Mouse (Mus musculus) Muller cell, postnatal 12 days (primary cell): ENCODE results near the gene Krtcap2.
A peak's percentile ranks its signal among the peaks of the same experiment; 100 is the strongest.
"Not testable (repeated sequence)": the region's sequence is repeated elsewhere in the genome, so short reads cannot be mapped to it uniquely, and the experiment has no call there.

ENCODE experiments used
- DNase-seq: peaks from one replicate; pipeline ENCODE4 v3.0.0-alpha.2; 2015; ENCODE audit errors: inconsistent ontology term

Gene Krtcap2

GRCm38 (mm10) chr3:89245688-89246171 is at the start of gene Krtcap2:
Krtcap2 (plus strand) TSS chr3:89245966.
- no peak for DNase-seq

DNA sequence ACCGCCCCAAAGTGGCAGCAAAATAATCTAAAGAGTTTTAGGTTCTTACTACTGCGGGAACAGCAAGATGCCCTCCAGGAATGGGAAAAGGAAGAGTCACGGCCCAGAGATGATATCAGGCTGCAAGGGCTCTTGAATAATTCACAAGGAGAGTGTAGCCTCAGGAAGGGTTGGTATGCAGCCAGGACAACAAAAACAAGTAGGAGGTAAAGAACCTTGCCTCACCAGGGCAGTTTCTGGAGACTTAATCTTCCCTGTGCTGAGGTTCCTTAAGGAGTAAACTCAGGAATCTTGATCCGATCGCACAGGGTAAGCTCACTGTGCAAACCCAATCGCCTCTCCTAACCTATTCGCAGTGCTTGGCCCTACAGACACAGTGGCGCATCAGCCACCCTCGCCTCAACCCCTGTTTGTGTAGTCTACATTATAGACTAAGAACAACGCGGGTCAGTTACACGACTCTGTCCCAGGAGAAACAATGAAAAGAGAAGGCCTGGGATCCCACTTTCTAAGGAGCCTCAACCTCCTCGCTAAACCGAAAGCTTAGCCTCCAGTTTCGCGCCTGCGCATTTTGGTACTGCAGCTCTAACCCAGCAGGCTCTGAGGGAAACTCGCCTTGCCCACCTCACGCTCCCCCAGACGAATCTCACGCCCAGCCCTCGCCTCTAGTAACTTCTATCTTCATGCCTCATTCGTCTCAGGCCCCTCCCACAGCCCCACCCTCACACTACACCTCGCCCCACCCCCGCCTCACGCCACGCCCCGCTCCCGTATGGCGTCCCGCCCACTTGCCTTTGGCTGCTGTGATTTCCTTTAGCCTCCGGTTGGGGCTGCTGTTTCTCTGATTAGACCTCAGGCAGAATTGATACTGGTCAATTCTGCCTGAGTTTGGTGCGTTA is 49.5 kb upstream of the Krtcap2 start:
- peak; percentile 97 for DNase-seq

GRCm38 (mm10) chr3:89199839-89200238 is 45.9 kb upstream of the Krtcap2 start:
- DNase-seq, result no peak

GRCm38 (mm10) chr3:89202253-89203141 is 43.3 kb upstream of the Krtcap2 start, which contains the start of gene Gba:
Gba (plus strand) TSS chr3:89202928.
- DNase-seq, result peak; percentile 90

GRCm38 (mm10) chr3:89203142-89203514 is 42.6 kb upstream of the Krtcap2 start:
- no peak for DNase-seq

GRCm38 (mm10) chr3:89206079-89206478 is 39.7 kb upstream of the Krtcap2 start:
- DNase-seq, result no peak

- DNase-seq, result no peak
Observed at GRCm38 (mm10) chr3:89206695-89207094, 39.1 kb upstream of the Krtcap2 start.

- DNase-seq, result no peak
Observed at GRCm38 (mm10) chr3:89208075-89208657, 37.6 kb upstream of the Krtcap2 start.

- no peak for DNase-seq
Observed at GRCm38 (mm10) chr3:89208736-89209135, 37.0 kb upstream of the Krtcap2 start.

DNA sequence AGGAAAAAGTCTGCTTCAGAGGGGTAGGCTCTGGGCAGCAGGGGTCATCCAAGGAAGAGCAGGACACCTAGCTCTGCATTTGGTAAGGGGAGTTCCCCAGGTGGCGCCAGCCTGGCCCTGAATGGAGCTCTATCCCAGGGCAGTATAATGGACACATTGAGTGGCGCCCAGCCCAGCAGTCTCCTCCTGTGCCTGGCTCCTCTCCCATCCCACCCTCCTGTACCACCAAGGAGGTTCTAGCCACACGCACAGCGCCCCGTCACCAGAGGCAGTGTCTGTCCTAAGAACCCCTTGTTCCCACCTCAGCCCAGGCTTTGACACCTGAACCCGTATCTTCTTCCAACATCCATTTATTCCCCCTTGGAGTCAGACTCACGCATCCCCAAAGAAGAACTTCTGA is 36.0 kb upstream of the Krtcap2 start:
- no peak for DNase-seq

DNA sequence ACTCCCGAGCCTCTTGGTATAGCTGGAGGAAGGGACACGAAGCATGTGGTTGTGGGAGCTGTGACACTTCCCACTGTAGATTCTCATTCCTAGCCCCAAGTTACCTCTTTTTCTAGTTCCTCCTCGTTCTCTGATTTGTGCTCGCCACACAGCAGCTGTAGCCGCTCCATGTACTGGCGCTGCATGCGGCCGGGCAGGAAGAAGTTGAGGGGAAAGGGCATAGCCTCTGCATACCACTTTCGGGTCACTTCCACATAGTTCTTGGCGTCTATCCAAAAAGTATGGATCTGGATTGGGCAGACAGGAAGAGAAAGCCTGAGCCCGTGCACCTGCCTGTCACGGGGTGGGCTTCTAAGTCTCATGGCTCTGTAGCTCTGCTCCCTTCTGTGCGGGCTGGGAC is 35.6 kb upstream of the Krtcap2 start:
- no peak for DNase-seq

DNA sequence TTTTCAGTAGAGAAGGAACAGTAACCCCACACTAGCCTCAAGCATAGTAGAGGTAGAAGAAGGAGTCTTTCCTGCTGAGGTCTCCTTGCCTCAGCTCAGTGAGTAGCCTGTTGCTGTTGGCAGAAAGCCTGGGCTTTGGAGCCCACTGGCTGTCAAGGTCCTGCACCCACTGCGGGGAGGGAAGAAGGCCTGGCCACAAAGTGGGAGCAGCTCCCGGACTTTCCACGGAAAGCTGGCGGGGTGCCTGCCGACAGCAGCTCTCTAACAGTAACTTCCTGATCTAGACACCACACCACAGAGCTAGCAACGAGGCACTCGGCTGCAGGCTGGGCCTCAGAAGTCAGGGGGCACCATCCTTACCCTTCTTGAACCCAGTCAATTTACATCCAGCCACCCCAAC is 35.0 kb upstream of the Krtcap2 start:
- DNase-seq, result no peak

DNA sequence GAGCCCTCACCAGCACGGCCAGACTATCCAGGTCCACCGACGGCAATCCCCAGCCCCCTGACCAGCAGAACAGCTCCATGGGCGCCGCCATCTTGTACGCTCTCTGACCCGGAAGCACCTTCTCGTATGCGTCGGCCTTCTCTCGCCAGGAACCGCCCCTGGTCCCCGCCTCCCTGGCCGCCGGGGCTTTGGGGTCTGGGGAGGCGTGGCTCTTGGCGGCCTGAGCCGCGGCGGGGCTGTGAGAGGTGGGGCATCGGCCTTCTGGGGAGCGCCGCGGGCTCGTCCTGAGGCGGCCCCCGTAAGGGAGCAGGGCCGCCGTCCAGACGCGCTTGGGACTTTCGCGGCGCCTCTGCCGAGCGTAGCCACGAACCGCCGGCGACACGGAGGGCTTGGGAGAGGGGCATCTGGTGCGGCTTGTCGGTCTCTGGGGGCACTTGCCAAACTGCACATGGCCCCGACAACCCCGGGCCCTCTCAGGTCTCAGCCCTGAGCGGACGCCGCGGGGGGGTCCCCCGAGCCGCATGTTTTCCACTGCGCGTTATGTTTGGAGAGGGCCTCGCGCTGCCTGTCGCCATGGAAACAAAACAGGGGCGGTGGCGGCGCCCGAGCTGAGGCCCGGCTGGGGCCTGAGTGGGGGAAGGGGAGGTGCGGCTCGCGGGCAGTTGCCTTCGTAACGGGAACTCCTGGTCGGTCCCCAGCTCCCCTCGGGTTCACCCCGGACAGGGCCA is 31.8 kb upstream of the Krtcap2 start:
- DNase-seq, result peak; percentile 98

DNA sequence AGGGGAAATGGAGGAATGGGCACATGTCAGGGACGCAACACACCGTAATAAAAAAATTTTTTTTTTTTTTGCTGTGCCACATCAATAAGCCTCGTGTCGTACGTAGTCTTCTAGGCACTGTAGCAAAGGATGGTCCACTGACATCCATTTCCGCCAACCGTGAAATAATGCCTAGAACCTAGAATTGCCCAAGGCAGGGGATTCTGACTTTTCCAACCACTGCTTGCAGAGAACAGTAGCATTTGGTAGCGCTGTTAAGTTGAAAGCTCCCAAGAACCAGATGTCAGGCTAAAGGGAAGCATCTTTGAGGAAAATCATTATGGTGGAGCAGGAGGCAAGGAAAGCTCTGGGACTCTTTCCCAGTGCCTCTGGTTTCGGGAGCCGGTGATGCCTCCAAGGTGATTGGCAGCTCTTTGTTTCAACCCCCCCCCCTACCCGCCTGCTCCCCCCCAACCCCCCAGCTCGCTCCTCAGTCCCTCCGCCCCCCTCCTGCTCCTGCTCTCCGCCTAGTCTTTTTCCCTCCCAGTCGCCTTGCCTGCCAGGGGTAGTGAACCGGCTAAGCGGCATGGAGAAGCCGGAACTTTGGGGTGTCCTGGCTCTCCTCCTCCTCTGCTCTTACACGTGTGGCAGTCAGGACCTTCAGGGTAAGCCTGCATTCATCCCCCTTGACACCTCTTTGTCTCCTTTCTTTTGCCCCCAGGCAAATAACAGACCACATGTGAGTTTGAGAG is 30.9 kb upstream of the Krtcap2 start, which contains the start of gene Thbs3:
Gene Thbs3 (plus strand): TSS at position 500 of the 731 bp plus-strand sequence.
- peak; percentile 50 for DNase-seq

DNA sequence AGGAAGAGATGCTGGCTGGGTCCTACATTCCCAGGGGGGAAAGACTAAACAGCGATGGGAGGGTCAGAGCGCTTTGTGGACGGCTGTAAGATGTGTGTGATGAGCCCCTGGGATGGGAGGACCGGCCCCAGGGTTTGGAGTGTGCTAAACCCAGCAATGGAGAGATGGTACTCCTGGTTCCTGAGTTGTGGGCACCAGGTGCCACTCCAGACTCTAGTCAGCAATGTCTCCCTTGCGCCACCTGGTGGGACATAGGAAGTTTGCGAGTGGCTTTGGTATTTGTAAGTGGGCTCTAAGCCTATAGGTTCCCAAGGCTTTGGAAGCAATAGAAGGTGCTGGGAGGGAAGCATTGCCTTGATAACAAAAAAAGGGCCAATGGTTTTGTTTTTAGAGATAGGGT is 29.9 kb upstream of the Krtcap2 start:
- peak; percentile 78 for DNase-seq

GRCm38 (mm10) chr3:89216407-89216806 is 29.4 kb upstream of the Krtcap2 start:
- not testable (repeated sequence) for DNase-seq

- no peak for DNase-seq
Observed at GRCm38 (mm10) chr3:89218271-89218670, 27.5 kb upstream of the Krtcap2 start.

DNA sequence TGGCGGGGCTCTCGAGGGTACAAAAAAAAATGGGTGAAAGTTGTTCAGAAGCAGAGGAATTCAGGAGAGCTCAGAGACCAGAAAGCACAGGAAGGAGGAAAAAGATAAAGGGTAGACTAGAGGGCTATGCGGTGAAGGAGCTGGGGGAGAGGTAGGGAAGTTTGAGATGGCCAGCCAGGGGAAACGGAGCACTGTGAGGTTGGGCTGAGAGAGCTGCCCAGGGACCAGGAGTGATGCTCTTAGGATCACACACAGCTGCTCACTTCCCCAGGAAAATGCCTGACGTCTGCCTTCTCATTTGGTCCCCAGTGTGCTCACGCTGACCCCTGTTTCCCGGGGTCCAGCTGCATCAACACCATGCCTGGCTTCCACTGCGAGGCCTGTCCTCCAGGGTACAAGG is 26.2 kb upstream of the Krtcap2 start:
- no peak for DNase-seq

DNA sequence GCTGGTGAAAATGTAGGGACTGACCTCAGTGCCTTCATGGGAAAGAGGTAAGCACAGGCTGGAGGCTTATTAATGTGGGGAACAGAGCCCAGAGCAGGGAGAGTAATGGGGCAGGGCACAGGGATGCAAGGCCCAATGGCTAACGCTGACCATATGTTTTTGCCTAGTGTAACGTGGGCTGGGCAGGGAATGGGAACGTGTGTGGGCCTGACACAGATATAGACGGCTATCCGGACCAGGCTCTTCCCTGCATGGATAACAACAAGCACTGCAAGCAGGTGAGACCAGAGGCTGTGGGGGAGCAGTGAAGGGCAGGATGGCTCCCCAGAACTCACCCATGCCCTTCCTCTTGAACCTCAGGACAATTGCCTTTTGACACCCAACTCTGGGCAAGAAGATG is 24.6 kb upstream of the Krtcap2 start:
- no peak for DNase-seq

DNA sequence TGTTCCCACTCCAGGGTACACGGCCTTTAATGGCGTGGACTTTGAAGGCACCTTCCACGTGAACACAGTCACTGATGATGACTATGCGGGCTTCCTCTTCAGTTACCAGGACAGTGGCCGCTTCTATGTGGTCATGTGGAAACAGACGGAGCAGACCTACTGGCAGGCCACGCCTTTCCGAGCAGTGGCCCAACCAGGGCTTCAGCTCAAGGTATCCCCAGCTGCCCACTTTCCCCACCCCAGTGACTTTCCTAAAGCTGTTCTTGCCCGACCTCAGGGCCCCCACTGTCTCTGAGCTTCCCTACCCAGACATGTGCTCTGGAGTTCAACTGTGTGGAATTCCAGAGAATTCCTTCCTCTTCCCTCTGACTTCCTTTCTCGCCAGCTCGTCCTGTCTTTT is 21.0 kb upstream of the Krtcap2 start:
- DNase-seq, result no peak
